Mouse (Mus musculus): ENCODE data around the gene Tnip1.

DNA sequence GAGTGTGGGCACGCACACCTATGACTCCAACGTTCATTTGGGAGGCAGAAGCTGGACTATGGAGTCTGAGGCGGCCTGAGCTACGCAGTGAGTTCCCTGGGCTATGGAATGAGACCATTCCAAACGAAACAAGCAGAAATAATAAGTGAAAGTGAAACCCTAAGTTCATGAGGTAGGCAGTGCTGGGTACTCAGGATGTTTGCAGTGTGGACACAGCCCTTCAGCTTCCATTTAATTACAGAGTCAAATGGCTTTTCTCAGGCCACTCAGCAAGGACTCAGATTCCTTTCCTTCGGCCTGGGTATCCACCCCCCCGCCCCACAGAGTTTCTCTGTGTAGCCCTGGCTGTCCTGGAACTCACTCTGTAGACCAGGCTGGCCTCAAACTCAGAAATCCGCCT, 33.0 kb downstream of the Tnip1 start:
- TF ChIP-seq CTCF (IDR thresholded peaks at IDR 0.05; ENCODE audit: borderline replicate concordance, extremely low read depth, insufficient read depth, insufficient read length) (no peak), POLR2A (IDR thresholded peaks at IDR 0.05; ENCODE audit: borderline replicate concordance, extremely low read depth, insufficient read depth, insufficient read length, poor library complexity, severe bottlenecking) (no peak)

Measured in brain, embryonic 14.5 days (tissue).